Mouse (Mus musculus): ENCODE data around the gene Tmtc2. TPM values are rescaled to one million over a fixed set of nuclear protein-coding genes. Genes with fewer than 3 reads are reported as not detected.

Tmtc2 gene
- polyA plus RNA-seq, 1 experiment from 2014 or later = 4.5 TPM

DNA sequence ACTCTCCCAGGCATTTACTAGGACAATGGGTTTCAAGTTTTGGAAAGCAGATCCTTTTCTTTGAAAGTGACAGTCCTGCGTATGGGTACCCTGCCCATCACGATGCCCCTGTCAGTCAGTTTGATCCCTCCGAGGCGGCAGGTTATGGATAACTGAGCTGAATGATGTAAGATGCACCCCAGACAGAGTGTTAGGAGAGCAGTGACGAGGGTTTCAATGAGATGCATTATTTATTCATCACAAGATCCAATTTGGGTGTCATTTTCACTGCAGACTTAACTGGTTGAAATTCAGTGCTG is 171.8 kb downstream of the Tmtc2 start:
- Histone ChIP-seq H3K4me3 (no peak overlapping the region), H3K36me3 (no peaks in the 10 kb centered on the region), H3K27ac (replicated peaks) (no peak overlapping the region), H3K9me3 (no peaks in the 10 kb centered on the region), H3K4me1 (peaks cover 3% of the 10 kb centered on the region; the same call in 1 of the 2 replicates), H3K4me2 (no peak overlapping the region), H3K9ac (no peak overlapping the region), H3K27me3 (replicated peaks) (no peaks in the 10 kb centered on the region)
- 84% methylated on average over 5 of the region's 5 CpGs for WGBS
- ATAC-seq (ENCODE audit: extremely low read depth, insufficient number of reproducible peaks, low FRiP score, low TSS enrichment) = no peak

DNA sequence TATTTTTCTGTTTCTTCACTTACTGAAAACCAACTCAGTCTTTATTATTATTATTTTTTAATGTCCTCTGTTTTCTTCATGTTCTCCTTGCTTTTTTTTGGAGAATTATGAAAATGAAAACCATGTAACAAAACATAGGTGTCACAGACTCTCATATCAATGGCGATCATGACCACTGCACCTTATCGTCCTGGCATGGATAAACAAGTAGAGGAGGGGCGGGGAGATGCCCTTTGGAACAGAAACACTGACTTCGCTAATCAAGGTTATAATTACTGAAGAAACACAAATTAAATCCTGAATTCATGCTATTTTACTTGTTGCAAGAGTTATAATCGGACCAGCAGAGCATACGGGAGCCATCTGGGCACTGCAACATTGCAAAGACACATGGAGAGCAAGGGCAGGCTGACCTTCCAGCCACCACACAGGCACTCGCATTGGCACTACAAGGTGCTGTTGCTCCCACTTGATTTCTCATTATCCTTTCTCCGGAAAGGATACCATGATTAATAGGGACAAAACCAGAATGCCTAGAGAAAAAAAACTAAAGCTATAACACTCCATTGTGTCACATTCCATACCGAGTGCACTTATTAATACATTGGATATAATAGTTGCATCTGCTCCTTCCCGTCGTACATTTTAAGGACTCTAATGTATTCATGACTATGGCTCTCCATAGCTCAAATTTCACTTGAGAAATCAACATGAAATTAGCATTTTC is 172.3 kb downstream of the Tmtc2 start:
- 78% methylated on average over 11 of the region's 11 CpGs for WGBS
- no peaks in the 10 kb centered on the region for H3K36me3 ChIP-seq

DNA sequence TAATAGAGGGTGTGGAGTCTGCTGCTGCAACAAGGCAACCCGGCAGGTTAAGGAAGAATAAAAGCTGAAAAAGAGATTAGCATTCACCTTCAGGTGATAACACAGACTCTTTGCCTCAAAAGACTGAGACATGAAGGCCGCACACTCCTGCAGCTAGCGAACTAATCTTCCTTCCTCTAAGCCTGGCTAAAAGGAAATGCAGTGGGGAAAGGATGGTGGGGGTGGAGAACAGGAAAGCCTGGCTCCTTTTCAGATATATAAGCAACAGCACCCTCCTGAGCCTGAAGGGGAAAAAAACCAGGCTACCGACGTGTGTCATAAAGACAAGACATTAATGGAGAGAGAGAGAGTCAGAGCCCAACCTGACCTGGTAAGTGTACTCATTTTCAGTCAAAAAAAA is 174.9 kb downstream of the Tmtc2 start:
- H3K27ac ChIP-seq (replicated peaks) = peak overlapping the region; percentile 45; the same call in 1 of the 2 replicates
- WGBS = 39% methylated on average over 5 of the region's 5 CpGs
- ATAC-seq (ENCODE audit: extremely low read depth, insufficient number of reproducible peaks, low FRiP score, low TSS enrichment) = no peak

More for the DNA sequence above, 172.3 kb downstream of the Tmtc2 start:
- no peaks in the 10 kb centered on the region for H3K9me3 ChIP-seq
- no peak overlapping the region for H3K4me3 ChIP-seq
- no peak overlapping the region for H3K9ac ChIP-seq
- ATAC-seq (ENCODE audit: extremely low read depth, insufficient number of reproducible peaks, low FRiP score, low TSS enrichment) = no peak
- H3K27me3 ChIP-seq (replicated peaks) = no peaks in the 10 kb centered on the region
- no peak overlapping the region for H3K4me2 ChIP-seq
- H3K27ac ChIP-seq (replicated peaks) = no peak overlapping the region
- H3K4me1 ChIP-seq = peaks cover 3% of the 10 kb centered on the region; the same call in 1 of the 2 replicates

DNA sequence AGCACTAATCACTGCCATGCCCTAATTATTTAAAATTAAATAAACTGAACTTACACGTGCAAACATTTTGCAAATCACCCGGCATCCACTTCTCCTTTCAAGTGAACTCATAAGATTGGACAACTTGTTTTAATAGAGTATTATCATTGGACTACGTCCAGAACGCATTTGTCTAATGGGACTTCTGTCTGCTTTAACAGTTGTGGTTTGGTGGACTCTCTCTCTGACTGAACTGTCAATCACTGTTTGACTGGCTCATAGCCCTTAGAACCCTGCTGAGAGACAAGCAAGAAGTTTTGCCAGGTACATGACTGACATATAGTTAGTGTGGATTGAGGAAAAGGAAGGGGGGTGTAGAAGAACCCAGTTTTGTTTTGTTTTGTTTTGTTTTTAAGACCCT is 190.2 kb downstream of the Tmtc2 start:
- 64% methylated on average over 4 of the region's 4 CpGs for WGBS
- no peaks in the 10 kb centered on the region for H3K9me3 ChIP-seq
- ATAC-seq (ENCODE audit: extremely low read depth, insufficient number of reproducible peaks, low FRiP score, low TSS enrichment) = no peak

More for the DNA sequence above, 174.9 kb downstream of the Tmtc2 start:
- Histone ChIP-seq H3K4me3 (no peak overlapping the region), H3K9me3 (no peaks in the 10 kb centered on the region), H3K4me1 (peaks cover 3% of the 10 kb centered on the region; the same call in 1 of the 2 replicates), H3K4me2 (no peak overlapping the region), H3K27me3 (replicated peaks) (no peaks in the 10 kb centered on the region), H3K9ac (no peak overlapping the region), H3K36me3 (no peaks in the 10 kb centered on the region)

DNA sequence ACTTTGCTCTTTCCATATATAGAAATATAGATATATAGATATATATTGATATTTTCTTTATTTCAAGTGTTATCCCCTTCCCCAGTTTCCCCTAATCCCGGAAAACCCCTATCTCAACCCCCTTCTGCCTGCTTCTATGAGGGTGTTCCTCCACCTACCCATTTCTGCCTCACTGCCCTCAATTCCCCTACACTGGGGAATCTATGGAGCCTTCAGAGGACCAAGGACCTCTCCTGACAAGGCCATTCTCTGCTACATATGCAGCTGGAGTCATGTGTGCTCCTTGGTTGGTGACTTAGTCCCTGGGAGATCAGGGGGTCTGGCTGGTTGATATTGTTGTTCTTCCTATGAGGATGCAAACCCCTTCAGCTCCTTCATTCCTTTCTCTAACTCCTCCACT is 192.5 kb downstream of the Tmtc2 start:
- 70% methylated on average over 1 of the region's 1 CpGs for WGBS
- Histone ChIP-seq H3K36me3 (no peaks in the 10 kb centered on the region), H3K27me3 (replicated peaks) (no peaks in the 10 kb centered on the region), H3K9ac (no peak overlapping the region), H3K4me2 (no peak overlapping the region), H3K9me3 (no peaks in the 10 kb centered on the region), H3K4me1 (peaks cover 11% of the 10 kb centered on the region), H3K4me3 (no peak overlapping the region), H3K27ac (replicated peaks) (no peak overlapping the region)
- ATAC-seq (ENCODE audit: extremely low read depth, insufficient number of reproducible peaks, low FRiP score, low TSS enrichment) = no peak

More for the DNA sequence above, 190.2 kb downstream of the Tmtc2 start:
- no peaks in the 10 kb centered on the region for H3K36me3 ChIP-seq
- no peak overlapping the region for H3K4me3 ChIP-seq
- peaks cover 7% of the 10 kb centered on the region for H3K4me1 ChIP-seq
- no peaks in the 10 kb centered on the region for H3K27me3 ChIP-seq (replicated peaks)
- no peak overlapping the region for H3K9ac ChIP-seq
- H3K27ac ChIP-seq (replicated peaks) = no peak overlapping the region
- no peak overlapping the region for H3K4me2 ChIP-seq

DNA sequence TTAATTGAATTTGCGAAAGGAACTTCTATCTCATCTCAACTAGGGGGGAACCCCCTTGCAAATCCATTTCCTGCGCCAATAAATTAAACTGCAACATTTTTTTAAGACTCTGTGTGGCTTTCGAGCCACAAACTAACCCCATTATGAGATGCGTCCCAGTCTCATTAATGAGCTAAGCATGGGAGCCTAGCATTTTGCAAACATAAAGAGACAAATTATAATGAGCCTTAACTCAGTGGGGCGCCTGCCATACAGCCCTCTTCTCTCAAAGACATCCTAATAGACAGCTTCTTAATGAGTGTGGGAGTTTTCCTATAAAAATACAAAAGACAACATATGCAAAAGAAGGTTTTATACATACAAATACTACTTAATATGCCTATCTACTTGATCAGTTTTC is 193.0 kb downstream of the Tmtc2 start:
- H3K4me2 ChIP-seq = no peak overlapping the region
- H3K36me3 ChIP-seq = no peaks in the 10 kb centered on the region
- WGBS = 80% methylated on average over 5 of the region's 5 CpGs
- no peaks in the 10 kb centered on the region for H3K27me3 ChIP-seq (replicated peaks)
- H3K27ac ChIP-seq (replicated peaks) = no peak overlapping the region
- peaks cover 11% of the 10 kb centered on the region for H3K4me1 ChIP-seq
- no peak overlapping the region for H3K4me3 ChIP-seq
- H3K9ac ChIP-seq = no peak overlapping the region
- no peak for ATAC-seq (ENCODE audit: extremely low read depth, insufficient number of reproducible peaks, low FRiP score, low TSS enrichment)
- no peaks in the 10 kb centered on the region for H3K9me3 ChIP-seq

DNA sequence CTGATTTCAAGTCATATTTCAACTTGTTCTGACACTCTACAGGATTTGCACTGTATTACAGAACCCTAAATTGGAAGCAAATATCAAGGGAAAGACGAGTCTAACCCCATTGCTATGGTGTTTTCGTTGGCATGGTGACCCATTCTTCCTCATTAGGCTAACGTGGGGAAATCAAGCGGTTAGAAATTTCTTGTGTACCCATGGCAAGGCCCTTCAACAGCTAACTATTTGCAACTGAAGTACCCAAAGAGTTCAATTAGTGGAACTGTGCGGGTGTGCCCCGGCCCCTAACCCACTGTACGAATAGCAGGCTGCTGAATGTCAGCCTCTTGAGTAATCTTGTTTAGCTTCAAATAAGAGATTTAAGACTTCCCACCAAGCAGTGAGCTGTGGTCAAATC is 193.7 kb downstream of the Tmtc2 start:
- no peaks in the 10 kb centered on the region for H3K9me3 ChIP-seq
- H3K9ac ChIP-seq = no peak overlapping the region
- H3K4me1 ChIP-seq = peaks cover 11% of the 10 kb centered on the region
- no peak overlapping the region for H3K27ac ChIP-seq (replicated peaks)
- H3K4me2 ChIP-seq = no peak overlapping the region
- ATAC-seq (ENCODE audit: extremely low read depth, insufficient number of reproducible peaks, low FRiP score, low TSS enrichment) = no peak
- no peak overlapping the region for H3K4me3 ChIP-seq
- WGBS = 62% methylated on average over 7 of the region's 7 CpGs
- H3K27me3 ChIP-seq (replicated peaks) = no peaks in the 10 kb centered on the region
- no peaks in the 10 kb centered on the region for H3K36me3 ChIP-seq

DNA sequence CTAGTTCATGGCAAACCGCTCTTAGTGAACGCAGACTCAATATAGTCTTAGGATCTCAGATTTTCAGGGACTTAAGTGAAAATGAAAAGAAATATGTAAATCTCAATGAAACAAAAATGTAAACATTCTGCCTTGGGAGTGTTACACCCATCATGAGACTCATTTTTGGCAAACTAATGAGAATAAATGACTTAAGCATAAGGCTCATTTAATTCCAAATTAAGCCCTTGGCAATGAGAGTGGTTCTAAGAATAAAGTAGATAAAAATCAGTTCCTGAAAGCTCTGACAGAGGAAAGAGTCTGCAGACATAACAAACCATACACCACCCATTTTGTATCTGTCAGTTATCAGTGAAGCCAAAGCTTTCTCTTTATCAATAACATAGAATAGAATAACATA is 196.5 kb downstream of the Tmtc2 start:
- Histone ChIP-seq H3K4me3 (no peak overlapping the region), H3K36me3 (no peaks in the 10 kb centered on the region; the same call in 1 of the 2 replicates), H3K27me3 (replicated peaks) (no peaks in the 10 kb centered on the region), H3K9ac (no peak overlapping the region), H3K4me2 (no peak overlapping the region), H3K9me3 (peaks cover 8% of the 10 kb centered on the region; the same call in 1 of the 2 replicates), H3K27ac (replicated peaks) (no peak overlapping the region), H3K4me1 (peaks cover 8% of the 10 kb centered on the region; the same call in 1 of the 2 replicates)
- no peak for ATAC-seq (ENCODE audit: extremely low read depth, insufficient number of reproducible peaks, low FRiP score, low TSS enrichment)
- 97% methylated on average over 2 of the region's 2 CpGs for WGBS

DNA sequence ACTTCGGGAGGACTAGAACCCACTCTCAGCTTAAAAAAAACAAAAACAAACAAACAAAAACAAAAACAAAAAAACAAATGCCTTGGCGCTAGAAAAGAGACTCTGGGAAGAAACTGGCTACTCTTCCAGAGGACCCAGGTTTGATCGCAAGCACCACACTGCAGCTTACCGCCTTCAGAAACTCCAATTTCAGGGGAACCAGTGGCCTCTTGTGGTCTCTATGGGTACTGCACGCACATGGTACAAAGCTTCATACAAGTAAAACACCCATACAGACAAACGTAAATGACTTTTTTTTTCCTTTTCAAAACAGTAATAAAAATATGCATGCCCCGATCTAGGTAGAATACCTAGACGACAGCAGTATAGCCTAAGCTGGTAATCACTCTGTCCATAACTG is 201.0 kb downstream of the Tmtc2 start:
- peaks cover 3% of the 10 kb centered on the region; the same call in 1 of the 2 replicates for H3K4me1 ChIP-seq
- no peak overlapping the region for H3K9ac ChIP-seq
- 87% methylated on average over 8 of the region's 8 CpGs for WGBS
- H3K9me3 ChIP-seq = peaks cover 8% of the 10 kb centered on the region; the same call in 1 of the 2 replicates
- H3K36me3 ChIP-seq = peaks cover 10% of the 10 kb centered on the region
- ATAC-seq (ENCODE audit: extremely low read depth, insufficient number of reproducible peaks, low FRiP score, low TSS enrichment) = no peak
- no peak overlapping the region for H3K4me2 ChIP-seq
- no peaks in the 10 kb centered on the region for H3K27me3 ChIP-seq (replicated peaks)
- no peak overlapping the region for H3K4me3 ChIP-seq
- H3K27ac ChIP-seq (replicated peaks) = no peak overlapping the region

DNA sequence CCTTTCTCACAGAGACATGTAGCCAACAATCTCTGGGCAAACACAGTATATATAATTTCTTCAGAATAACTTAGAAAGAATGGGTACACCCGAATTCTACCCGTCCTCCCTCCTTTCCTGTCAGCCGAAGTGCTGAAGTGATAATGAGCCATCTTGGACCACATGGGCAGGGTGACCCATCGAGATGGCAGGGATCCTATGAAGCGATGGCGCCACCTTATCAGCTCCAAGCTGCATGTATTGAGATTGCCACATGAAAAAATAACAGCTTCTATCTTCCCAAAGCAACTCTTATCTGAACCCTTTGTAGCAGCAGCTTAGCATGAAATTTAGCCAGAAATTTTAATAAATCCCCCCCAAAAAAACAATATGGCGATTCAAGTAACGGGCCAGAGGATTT is 206.0 kb downstream of the Tmtc2 start:
- Histone ChIP-seq H3K9ac (no peak overlapping the region), H3K27ac (replicated peaks) (no peak overlapping the region), H3K9me3 (peaks cover 6% of the 10 kb centered on the region; the same call in 1 of the 2 replicates), H3K4me3 (no peak overlapping the region), H3K4me1 (0 out of 2 replicates have a peak, but pooled peaks cover 4% of the 10 kb centered on the region), H3K4me2 (no peak overlapping the region), H3K27me3 (replicated peaks) (no peaks in the 10 kb centered on the region), H3K36me3 (peaks cover 10% of the 10 kb centered on the region)
- ATAC-seq (ENCODE audit: extremely low read depth, insufficient number of reproducible peaks, low FRiP score, low TSS enrichment) = no peak
- 46% methylated on average over 8 of the region's 8 CpGs for WGBS

DNA sequence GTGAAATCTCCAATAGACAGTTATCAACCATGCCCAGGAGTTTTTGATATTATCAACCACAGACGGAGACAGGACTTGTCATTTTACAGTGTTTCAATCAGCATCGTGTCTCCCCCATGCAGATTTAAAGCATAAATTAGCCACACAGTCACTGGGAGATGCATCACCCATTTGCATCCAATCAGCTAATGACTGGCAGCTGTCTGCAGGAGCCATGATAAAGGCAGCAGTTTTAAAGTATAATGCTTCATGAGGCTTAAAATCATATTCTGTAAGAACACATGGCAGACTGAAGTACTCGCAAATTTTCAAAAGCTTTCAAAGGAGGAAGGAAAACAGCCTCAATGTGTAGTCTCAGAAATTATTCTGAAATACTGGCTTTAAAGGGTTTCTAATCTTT is 209.8 kb downstream of the Tmtc2 start:
- Histone ChIP-seq H3K4me2 (no peak overlapping the region), H3K9ac (no peak overlapping the region), H3K4me1 (0 out of 2 replicates have a peak, but pooled peaks cover 4% of the 10 kb centered on the region), H3K27ac (replicated peaks) (no peak overlapping the region), H3K9me3 (no peaks in the 10 kb centered on the region), H3K27me3 (replicated peaks) (no peaks in the 10 kb centered on the region), H3K36me3 (0 out of 2 replicates have a peak, but pooled peaks cover 2% of the 10 kb centered on the region), H3K4me3 (no peak overlapping the region)
- ATAC-seq (ENCODE audit: extremely low read depth, insufficient number of reproducible peaks, low FRiP score, low TSS enrichment) = no peak
- WGBS = 80% methylated on average over 3 of the region's 3 CpGs

DNA sequence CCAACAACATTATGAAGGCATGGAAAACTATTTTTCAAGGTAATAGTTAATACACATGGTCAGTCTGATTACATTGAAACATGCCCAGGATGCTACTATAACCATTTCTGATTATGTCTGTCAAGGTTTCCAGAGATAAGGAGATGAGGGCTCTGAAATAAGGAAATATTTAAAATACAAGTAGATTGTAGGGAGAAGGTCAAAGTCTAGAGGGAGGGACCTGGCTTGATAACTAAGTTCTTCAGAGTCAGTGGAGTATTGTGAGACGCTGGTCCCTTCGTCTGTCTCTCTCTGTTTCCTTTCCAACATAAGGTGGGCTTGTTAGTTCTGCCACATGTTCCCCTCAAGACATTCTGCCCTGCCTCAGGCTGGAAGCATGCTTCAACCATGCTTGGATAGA is 223.9 kb downstream of the Tmtc2 start:
- no peak overlapping the region for H3K27ac ChIP-seq (replicated peaks)
- H3K9me3 ChIP-seq = no peaks in the 10 kb centered on the region; the same call in 1 of the 2 replicates
- no peaks in the 10 kb centered on the region for H3K27me3 ChIP-seq (replicated peaks)
- no peak overlapping the region for H3K9ac ChIP-seq
- no peak overlapping the region for H3K4me3 ChIP-seq
- H3K4me2 ChIP-seq = no peak overlapping the region
- 0 out of 2 replicates have a peak, but pooled peaks cover 3% of the 10 kb centered on the region for H3K36me3 ChIP-seq
- 76% methylated on average over 2 of the region's 2 CpGs for WGBS
- no peak for ATAC-seq (ENCODE audit: extremely low read depth, insufficient number of reproducible peaks, low FRiP score, low TSS enrichment)
- H3K4me1 ChIP-seq = no peaks in the 10 kb centered on the region

Measured in heart, embryonic 13.5 days (tissue).